Mouse (Mus musculus): Measurements from ENCODE around the gene Cul9. TPM values are rescaled to one million over a fixed set of nuclear protein-coding genes. Genes with fewer than 3 reads are reported as not detected.
A peak's percentile ranks its signal among the peaks of the same experiment; 100 is the strongest.
"Not testable (repeated sequence)": the region's sequence is repeated elsewhere in the genome, so short reads cannot be mapped to it uniquely, and the experiment has no call there.

Cul9 gene
- total RNA-seq, 2 experiments from 2014 or later = 14.3 to 22.9 TPM

DNA sequence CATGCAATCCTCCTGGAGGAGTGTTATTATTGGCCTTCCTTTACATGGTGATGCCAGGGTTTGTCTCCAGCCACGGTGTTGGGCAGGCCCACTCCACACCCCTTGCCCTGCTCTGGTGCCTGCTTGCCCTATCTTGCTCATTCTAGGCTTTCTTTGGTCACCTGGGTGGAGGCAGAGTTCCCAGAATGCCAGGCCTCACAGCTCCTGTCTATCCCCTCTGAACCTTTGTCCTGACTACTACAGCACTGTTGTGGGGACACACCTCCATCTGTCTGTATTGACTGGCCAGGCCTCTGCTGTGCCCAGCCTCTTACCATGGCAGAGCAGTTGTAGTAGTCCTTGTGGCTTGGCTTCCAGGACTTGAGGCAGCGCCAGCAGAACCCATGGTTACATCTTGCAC is 43.4 kb downstream of the Cul9 start:
- no peak for DNase-seq

DNA sequence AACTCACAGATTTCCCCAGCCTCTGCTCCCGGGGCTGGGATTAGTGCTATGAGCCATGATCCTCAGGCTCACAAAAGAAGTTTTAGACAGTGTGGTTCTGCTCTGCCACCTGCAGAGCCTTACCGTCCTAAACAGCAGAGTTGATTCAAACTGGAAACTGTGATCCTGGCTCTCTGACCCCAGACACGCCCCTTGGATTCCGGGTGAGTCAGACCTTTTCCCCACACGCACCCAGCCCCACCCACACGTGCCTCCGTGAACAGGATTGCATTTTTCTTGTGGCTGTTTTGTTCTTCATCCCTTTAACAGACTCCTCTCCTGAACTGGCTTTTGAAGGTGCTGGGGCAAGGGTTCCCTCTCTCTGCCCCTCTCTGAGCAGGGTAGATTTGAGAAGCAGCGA is 48.2 kb downstream of the Cul9 start:
- DNase-seq = no peak

DNA sequence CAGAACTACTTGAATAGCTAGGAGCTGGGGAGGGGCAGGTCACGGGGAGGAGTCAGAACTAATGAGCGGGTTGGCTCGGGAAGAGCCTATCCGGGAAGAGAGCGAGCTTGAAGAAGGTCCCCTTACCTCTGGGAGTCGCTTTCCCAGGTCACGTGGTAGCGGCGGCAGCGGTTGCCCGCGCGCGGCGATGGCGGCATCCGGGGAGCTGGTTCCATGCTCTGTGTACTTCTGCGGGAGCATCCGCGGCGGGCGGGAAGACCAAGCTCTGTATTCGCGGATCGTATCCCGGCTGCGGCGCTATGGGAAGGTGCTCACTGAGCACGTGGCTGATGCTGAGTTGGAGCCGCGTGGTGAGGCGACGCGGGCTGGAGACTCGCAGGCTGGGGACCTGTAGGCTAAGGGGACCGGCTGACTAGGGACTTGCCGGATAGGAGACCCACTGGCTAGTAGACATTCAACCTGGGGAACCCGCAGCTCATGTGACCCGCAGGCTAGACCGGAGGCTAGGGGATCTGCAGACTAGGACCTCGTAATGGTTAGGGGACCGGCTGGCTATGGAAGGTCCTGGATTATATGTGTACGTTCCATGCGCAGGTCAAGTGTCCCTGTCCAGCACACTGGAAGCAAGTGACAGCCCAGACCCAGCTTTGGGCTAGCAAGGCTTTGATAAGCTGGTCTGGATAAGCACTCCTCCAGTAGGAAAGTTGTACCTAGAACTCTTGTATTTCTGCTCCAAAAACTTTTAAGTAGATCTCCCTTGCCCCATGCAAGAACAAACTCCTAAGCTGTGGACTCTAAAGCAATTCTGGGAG is 49.4 kb downstream of the Cul9 start, which contains the start of gene Dnph1:
TSS of gene Dnph1 (plus strand) at position 89 of the 812 bp plus-strand sequence.
- peak; percentile 88 for DNase-seq

DNA sequence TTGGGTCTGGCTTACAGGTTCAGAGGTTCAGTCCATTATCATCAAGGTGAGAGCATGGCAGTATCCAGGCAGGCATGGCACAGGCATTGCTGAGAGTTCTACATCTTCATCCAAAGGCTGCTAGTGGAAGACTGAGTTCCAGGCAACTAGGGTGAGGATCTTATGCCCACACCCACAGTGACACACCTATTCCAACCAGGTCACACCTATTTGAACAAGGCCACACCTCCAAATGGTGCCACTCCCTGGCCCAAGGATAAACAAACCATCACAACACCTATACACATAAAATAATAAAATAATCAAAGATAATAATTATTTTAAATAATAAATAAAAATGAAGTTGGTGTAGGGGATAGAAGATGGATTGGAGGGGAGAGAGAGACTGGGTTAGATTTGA is 50.1 kb downstream of the Cul9 start:
- not testable (repeated sequence) for DNase-seq

DNA sequence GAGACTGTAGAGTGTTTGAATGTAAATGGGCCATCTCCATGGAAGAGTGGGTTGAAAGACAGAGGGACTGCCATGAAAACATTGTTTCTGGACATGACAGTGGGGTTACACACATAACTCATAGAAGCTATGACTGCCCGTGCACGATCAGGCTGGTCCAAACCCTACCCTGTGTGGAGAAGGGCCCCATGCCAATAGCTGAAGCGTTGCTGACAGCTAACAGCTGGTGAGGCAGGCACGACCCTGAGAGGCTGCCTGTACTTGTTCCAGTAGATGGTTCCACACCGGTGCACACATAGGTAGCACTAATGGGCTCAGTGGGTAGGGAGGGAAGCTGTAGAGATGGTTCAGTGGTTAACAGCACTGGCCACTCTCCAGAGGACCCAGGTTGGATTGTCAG is 50.7 kb downstream of the Cul9 start:
- no peak for DNase-seq

DNA sequence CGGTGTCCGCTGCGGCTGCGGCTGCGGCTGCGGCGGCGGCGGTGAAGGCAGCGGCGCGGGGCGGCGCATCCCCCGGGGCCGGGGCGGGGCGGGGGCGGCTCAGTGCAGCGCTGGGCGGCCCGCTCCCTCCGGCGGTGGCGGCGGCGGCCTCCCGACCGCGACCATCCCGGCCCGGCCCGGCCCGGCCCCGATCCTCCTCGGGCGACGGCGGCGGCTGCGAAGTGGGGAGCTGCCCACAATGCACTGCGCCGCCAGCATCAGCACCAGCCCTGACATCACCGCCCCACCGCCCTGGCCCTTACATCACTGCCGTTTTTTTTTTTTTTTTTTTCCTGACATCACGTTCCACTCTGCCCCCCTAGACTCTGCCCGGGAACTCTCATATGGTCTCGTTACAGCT is 58.8 kb downstream of the Cul9 start, which contains the start of gene Ttbk1:
TSS of gene Ttbk1 (minus strand) at position 245 of the 400 bp plus-strand sequence.
- DNase-seq = peak; percentile 16

DNA sequence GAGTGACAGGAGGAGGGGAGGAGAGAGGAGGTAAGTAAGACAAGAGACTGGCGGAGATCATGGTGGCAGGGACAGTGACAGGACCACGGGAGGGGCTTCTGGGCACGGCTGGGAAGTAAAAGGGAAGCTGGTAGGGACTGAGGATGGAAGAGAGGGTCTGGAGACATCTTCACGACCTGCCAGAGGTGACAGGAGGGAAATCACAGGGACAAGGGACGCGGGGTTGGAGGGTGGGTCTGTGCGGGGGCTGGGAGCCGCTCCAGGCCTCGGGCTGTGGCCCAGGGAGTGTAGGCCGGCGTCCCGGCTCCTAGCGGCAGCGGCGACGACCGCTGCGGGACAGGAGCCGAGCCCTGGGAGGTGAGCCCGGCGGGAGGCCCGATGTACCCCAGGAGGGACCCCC is 59.2 kb downstream of the Cul9 start:
- DNase-seq = no peak

DNA sequence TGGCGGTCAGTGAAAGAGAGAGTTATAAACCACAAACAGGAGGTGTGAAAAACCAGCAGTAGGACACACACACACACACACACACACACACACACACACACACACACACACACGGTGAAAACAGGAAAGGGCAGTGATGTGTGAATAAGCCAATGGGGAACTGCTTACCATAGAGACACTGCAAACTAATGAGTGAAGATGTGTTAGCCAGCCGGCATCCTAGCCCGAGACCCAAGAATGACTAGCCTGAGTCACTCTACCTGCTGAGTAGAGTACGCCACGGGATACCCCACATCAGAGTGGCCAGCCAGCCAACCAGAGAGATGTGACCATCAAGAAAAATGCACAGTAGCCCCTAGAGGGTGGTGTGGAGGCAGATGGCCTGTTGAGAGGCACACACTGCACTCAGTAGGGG is 61.7 kb downstream of the Cul9 start:
- no peak for DNase-seq

DNA sequence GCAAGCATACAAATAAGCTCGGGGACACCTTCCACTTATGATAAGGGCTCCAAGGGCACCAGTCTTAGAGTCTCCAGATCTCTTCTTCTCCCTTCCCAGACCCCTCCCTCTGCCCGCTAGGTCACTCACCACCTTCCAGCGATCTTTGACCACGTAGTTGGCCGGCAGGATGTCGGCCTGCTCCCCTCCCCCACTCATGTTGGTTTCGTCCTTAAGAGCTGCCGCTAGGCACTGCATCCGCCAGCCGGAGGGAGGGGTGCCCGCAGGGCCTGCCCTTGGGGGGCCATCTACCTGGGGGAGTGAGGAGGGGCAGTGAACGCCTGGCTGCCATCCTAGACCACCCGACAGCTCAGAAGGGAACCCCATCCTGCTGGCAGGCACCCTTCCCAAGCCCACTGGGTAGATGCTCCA is 62.2 kb downstream of the Cul9 start:
- peak; percentile 37 for DNase-seq

DNA sequence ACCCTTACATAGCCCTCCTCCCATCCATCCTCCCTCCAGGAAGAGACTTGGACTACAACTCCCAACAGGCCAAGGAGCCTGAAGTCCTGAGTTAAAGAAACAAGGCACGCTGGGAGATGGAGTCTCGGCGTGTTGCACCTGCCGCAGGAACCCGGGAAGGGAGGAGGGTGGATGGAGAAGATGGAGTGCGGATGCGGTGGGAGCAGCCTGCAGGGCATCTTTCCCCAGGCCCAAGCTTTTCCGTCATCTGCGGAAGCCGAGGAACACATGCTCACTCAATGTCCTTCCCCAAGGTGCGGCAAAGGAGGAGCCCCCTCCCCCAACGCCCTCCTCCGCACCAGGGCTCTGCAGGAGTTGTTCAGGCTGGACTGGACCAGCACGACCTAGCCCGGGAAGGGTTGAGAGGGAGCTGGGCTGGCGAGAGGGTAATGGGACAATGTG is 62.6 kb downstream of the Cul9 start:
- DNase-seq = peak; percentile 38

DNA sequence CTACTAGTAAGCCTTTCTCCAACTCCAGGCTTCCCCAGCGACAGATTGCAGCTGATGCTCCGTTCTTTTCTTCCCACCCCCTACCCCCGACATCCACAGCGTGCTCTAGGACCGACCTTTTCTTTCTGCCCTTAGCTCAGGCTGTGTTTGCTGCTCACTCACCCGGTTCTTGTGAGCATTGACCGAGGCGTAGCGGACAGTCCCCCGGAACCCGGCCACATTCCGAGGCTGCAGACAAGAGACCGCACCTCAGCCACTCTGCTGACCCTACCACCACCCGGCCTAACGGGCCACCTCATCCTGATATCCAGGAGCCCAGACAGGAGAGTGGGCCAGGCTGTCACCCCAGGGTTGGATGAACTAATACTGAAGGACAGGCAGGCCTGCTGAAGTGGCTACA is 68.9 kb downstream of the Cul9 start:
- no peak for DNase-seq

DNA sequence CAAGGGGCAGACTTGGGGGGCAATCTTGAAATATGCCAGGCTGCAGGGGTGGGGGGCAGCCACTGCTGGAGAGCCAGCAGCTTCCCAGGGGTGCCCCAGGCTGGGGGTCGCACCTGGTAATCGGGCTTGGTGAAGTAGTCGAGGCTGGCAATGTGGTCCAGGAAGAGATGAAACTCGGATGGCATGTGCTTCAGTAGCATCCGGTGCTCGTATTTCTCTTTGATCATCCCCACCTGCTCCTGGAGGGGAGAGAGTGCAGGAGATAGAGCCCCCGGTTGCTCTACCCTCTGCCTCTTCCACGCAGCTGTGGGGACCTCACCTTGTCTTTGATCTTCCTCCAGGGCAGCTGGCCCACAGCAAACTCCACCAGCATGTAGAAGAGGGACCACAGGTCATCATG is 69.6 kb downstream of the Cul9 start:
- no peak for DNase-seq

DNA sequence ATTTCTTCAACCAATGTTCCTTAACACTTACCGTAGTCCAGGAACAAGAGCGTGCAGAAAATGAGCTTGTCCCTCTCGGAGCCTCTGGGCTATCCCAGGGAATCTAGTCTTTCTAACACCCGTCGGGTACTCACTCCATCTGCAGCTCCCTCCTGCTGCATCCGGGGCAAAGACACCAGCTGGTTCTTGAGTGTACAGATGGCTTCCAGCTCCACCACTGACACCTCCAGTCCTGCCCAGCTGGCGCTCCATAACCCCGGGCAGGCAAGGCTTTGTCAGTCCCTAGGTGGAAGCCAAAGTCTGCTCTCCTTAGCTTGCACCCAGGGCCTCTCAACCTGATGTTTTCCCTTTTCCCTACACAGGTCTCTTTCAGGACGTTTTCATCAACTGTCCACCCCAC is 78.4 kb downstream of the Cul9 start:
- DNase-seq = no peak

DNA sequence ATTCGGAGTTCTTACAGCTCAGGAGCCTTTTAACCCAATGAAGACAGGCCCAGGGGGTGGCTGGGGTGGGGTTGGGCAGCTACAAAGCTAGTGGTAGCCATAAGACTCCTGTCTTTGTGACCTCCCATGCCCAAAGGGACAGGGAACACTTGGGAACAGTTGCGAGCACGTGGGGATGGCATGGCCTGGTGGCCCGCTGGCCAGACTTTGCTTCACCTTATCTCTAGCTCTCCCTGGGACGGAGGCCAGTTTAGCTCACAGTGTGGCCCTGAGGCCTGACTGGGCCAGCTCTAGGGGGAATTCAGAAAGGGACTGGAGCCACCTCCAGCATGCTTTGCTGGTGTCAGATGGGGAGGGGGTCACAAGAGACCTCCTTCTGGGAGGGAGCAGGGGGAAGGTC is 84.0 kb downstream of the Cul9 start:
- DNase-seq = peak; percentile 68

DNA sequence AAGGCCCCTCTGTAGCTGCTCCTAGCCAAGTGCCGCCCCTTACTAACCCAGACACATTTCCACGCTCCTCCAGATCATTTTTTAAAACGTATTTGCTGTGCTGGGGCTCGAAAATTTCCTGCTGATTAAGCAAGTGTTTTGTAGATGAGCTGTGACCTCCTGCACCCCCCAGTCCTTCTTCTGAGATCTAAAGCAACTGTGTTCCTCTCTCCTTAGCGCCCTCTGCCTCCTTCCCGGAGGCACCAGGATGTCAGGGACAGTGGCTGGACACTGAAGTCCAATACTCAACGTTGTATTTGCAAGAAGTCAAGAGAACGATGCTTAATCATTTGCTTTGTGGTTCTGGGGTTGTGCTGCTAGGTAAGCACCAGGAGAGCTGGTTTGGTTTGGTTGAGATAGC is 84.8 kb downstream of the Cul9 start:
- DNase-seq = peak; percentile 26

DNA sequence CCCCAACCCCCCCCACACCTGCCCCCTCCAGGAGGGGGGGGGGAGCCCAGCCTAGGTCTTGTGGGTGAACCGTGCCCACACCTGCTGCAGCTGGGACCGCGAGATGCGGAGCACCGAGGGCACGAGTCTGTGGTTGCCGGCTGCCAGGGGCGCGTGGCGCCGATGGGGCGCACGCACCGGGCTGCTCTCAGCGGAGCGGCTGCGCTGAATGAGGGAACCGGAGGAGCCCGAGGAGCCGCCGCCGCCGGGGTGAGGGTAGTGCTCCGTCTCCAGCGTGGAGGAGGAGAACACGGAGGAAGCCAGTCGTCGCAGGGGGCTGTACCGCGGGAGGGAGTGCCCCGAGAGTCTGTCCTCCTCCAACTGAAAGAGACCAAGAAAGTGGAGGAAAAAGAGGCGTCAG is 85.5 kb downstream of the Cul9 start:
- peak; percentile 16 for DNase-seq

DNA sequence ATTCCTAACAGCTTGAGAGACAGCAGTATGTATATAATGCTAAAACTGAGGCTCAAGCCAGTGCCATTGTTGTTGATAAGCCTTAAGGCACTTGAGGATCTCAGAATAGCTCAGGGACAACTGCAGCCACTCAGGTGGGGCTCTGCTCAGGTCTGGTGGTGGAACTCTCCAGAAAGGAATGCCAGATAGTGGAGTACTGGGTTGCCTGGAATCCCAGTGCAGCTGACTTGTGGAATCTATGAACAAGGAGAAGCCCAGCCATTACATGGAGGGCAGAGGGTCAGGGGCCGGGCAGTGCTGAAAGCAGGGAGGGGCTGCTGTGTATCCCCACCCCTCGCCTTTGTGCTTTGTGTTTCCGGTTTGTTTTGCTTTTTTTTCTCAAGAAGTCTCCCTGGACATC is 87.7 kb downstream of the Cul9 start:
- no peak for DNase-seq

DNA sequence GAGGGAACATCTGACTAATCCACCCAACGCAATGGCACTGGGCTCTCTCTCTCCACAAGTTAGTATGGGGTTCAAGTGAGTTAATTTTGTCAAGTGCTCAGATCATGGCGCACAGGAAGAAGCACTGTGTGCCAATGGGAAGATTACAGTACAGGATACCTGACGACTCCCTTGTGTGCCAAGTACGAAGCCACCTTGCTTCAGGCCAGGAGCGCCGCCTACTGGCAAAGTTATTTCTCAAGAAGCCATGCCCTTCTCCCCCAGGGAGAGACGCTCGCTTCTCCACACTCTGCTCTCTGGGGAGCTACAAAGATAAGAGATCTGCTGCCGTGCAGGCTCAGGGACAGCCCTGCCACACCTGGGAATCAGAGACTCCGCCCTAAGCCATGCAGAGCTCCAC is 88.4 kb downstream of the Cul9 start:
- peak; percentile 75 for DNase-seq

DNA sequence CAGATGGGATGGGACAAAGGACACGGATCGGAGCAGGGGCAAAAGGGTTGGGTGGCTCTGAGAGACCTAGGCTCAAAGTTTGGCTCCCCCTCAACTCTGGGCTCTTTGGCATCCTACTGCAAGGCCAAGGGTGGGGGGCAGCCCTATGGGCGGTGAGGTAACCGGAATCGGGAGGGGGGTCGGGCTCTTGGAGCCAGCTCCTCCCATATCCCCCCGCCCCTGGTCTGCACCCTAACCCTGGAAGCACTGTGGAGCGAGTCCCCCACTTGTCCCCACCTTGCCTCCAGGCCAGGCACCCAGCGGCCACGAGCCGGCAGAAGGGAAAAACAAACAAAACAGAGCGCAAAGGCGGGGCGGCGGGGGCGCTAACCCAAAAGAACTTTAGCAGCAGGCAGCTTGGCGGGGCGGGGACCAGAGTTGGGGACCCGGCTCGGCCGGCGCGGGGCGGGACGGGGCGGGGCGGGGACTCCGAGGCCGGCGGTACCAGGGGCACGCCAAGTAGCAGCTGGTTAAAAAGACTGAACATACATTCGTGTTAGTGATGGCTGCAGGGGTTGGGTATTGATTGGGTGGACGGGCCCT is 91.0 kb downstream of the Cul9 start:
- DNase-seq = peak; percentile 53

DNA sequence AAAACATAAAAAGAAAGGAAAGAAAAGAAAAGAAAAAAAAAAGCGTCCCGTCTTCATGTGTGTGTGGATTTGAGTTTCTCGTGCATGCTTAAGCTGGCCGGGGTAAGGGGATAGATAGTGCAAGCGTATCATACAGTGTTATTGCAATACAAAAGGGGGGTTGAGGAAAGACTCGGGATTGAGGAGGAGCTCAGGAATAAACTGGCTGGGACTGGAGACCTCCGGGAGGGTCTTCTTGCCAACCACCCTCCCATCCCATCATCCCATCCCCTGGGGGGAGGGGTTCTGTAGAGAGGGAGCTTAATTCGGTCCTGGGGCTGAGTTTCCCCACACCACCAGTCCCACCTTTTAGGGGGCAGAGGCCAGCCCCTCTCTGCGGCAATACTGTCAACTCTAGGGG is 91.6 kb downstream of the Cul9 start:
- no peak for DNase-seq

DNA sequence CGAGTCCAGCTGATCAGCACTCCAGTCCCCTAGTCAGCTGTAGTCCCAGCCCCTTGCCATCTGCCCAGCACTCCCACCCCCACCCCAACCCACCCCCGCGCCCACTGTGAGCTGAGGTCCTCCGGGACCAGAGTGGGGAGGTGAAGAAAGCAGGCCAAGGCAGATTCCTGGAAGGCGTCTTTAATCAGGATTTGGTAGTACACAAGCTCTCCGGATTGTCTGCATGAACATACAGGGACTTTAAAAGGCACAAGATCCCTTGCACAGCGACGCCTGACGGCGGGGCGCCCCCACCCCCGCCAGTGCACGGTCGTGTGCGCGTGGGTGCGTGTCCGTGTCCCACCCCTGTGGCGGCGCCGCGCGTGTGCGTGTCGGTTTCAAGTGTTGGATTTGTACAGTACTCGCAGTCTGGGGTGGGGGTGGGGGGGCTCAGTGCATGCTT is 92.2 kb downstream of the Cul9 start:
- DNase-seq = no peak

DNA sequence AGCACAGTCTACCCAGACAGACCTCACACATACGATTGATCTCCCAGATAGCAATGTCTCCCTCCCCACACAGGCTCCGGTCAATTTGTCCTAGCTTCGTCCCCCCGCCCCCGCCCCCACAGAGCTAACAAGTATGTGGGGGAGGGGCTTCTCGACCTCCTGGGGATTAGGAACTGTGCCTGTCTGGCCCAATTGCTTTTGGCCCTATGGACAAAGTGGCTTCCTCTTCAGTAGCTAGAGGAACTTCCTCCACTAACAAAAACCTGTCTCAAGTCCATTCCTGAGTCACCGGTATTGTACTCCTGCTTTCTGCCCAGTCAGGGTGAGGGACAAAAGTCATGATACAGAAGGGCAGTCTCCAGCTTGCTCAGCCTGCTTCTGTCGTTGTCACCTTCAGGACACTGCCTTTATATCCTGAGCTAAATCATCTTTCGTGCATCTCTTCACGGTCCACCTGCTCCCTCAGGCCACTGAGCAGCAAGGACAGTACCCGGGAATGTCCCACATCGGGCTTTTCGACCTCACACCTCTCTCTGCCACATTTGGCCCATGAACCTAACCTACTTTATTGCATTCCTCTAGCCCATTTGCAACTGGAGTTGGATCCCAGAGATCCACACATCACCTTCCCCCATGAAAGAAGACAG is 92.8 kb downstream of the Cul9 start:
- DNase-seq = no peak

DNA sequence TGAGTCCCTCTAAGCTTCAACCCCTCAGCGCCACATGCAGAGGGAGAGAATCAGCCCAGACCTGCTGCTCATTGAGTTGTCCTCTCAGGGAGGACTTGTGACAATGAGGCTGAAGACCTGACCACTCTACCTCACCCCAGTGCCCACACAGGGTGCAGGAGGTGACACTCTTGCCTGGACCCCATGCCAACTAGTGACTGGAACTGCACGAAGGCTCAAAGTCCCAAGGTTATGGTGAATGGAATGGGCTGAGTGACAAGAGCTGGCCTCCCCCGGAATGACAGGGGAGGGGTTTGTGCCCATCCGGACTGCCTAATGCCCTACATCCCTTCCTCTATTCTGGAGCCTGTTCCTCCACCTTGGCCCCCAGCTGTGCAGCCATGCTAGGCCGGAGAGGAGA is 93.5 kb downstream of the Cul9 start:
- DNase-seq = no peak
